Mouse (Mus musculus): ENCODE data around the gene Hpd. TPM values are rescaled to one million over a fixed set of nuclear protein-coding genes. Genes with fewer than 3 reads are reported as not detected.

Hpd gene
- total and polyA plus RNA-seq, 3 experiments = 0.20 TPM; not detected in 2

DNA sequence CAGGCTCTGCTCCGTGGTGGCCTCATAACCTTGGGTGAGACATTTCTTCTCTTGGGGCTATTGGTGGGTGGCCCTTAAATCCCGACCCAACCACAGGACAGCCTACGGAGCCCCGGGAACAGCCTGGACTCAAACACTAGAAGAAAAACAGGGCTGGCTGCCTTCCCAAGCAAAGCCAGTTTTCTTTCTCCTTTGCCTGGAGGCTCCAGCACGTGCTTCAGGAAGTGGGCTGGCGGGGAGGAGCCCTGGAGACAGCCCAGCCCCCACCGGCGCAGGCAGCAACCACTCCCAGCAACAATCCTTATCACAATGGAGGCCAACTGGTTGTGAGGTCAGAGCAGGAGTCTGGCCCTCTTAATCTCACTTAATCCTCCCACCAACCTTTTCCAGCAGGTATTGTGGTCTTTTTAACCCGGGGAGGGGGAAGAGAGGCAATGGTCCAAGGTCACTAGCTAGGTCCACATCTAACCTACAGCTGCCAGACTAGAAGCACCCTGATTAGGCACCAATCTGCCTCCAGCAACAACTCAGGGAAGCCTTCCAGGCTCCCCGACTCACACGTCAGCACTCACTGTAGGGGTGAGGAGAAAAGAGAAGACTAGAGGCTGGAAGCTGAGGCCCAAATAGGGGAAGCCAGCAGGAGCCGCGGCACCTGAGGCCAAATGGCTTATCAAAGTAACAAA, 46.0 kb downstream of the Hpd start:
- Histone ChIP-seq H3K4me3 (replicated peaks in 1 of 3; ENCODE audit: low read depth in 2 of 3, low read length in 2 of 3, poor library complexity in 1 of 3) (peak overlapping the region in 2 of 3 experiments; percentile 76 to 86), H3K4me2 (ENCODE audit: insufficient read depth, low read depth, poor library complexity, severe bottlenecking) (peak overlapping the region; percentile 92), H3K4me1 (ENCODE audit: control insufficient read depth in 1 of 2, insufficient read depth in 2 of 2) (peaks cover 10 to 53% of the 10 kb centered on the region in 2 experiments), H3K27ac (ENCODE audit: insufficient read depth, low read depth) (peak overlapping the region; percentile 99; the same call in 1 of the 2 replicates), H3K36me3 (replicated peaks in 1 of 2; ENCODE audit: control insufficient read depth in 1 of 2, insufficient read depth in 1 of 2, low read length in 1 of 2) (peaks cover 25 to 51% of the 10 kb centered on the region in 2 experiments), H3K79me2 (replicated peaks; ENCODE audit: control insufficient read depth, extremely low read depth, insufficient read depth, poor library complexity, severe bottlenecking) (peaks cover 41% of the 10 kb centered on the region), H3K9ac (ENCODE audit: insufficient read depth, low read depth) (peak overlapping the region; percentile 100), H3K9me3 (replicated peaks; ENCODE audit: low read length) (no peaks in the 10 kb centered on the region), H3K27me3 (replicated peaks) (no peaks in the 10 kb centered on the region)
- TF ChIP-seq BHLHE40 (IDR thresholded peaks at IDR 0.05; ENCODE audit: low read depth, low read length) = peak; percentile 83
- TF ChIP-seq RCOR1 (conservative IDR thresholded peaks at IDR 0.05; ENCODE audit: low read depth, low read length) = no peak
- TF ChIP-seq CTCF (conservative IDR thresholded peaks at IDR 0.05 in 1 of 2, IDR thresholded peaks at IDR 0.05 in 1 of 2; ENCODE audit: low read depth in 2 of 2, low read length in 2 of 2) = no peak
- no peak for TF ChIP-seq IRF4 (IDR thresholded peaks at IDR 0.05; ENCODE audit: low read depth, low read length)
- TF ChIP-seq MAZ (IDR thresholded peaks at IDR 0.05; ENCODE audit: low read depth, low read length) = no peak
- TF ChIP-seq ZMIZ1 (IDR thresholded peaks at IDR 0.05; ENCODE audit: low read depth, low read length) = no peak
- TF ChIP-seq TBP (conservative IDR thresholded peaks at IDR 0.05; ENCODE audit: low read depth, low read length) = no peak
- TF ChIP-seq UBTF (IDR thresholded peaks at IDR 0.05; ENCODE audit: low read depth, low read length) = no peak
- no peak for TF ChIP-seq ELF1 (IDR thresholded peaks at IDR 0.05; ENCODE audit: low read depth, low read length)
- TF ChIP-seq CHD2 (IDR thresholded peaks at IDR 0.05; ENCODE audit: low read length) = peak; percentile 27; the same call in 1 of the 2 replicates
- peak; percentile 35; the same call in 1 of the 2 replicates for TF ChIP-seq MXI1 (IDR thresholded peaks at IDR 0.05; ENCODE audit: low read depth, low read length)
- no peak for DNase-seq (ENCODE audit: extremely low read depth)
- in situ Hi-C loops (cut with MboI; ENCODE audit: low pct_ligation_motif_present, low pct_unique_long_range_greater_than_20kb, low sequenced_read_pairs) = no loop called here
- dilution Hi-C loops (cut with MboI; ENCODE audit: extremely low pct_ligation_motif_present, extremely low pct_unique_long_range_greater_than_20kb, low sequenced_read_pairs) = no loop called here

GRCm38 (mm10) chr5:123135471-123136360, 46.8 kb downstream of the Hpd start:
- no peak for DNase-seq (ENCODE audit: extremely low read depth)
- in situ Hi-C loops (cut with MboI; ENCODE audit: low pct_ligation_motif_present, low pct_unique_long_range_greater_than_20kb, low sequenced_read_pairs) = no loop called here
- Histone ChIP-seq H3K27ac (ENCODE audit: insufficient read depth, low read depth) (no peak overlapping the region), H3K4me2 (ENCODE audit: insufficient read depth, low read depth, poor library complexity, severe bottlenecking) (peak overlapping the region; percentile 92), H3K4me3 (replicated peaks in 1 of 3; ENCODE audit: low read depth in 2 of 3, low read length in 2 of 3, poor library complexity in 1 of 3) (peak overlapping the region in 1 of 3 experiments; percentile 76), H3K4me1 (ENCODE audit: control insufficient read depth in 1 of 2, insufficient read depth in 2 of 2) (peaks cover 10 to 59% of the 10 kb centered on the region in 2 experiments), H3K36me3 (replicated peaks in 1 of 2; ENCODE audit: control insufficient read depth in 1 of 2, insufficient read depth in 1 of 2, low read length in 1 of 2) (peaks cover 25 to 51% of the 10 kb centered on the region in 2 experiments), H3K79me2 (replicated peaks; ENCODE audit: control insufficient read depth, extremely low read depth, insufficient read depth, poor library complexity, severe bottlenecking) (peaks cover 47% of the 10 kb centered on the region), H3K9ac (ENCODE audit: insufficient read depth, low read depth) (no peak overlapping the region), H3K27me3 (replicated peaks) (no peaks in the 10 kb centered on the region), H3K9me3 (replicated peaks; ENCODE audit: low read length) (no peaks in the 10 kb centered on the region)
- dilution Hi-C loops (cut with MboI; ENCODE audit: extremely low pct_ligation_motif_present, extremely low pct_unique_long_range_greater_than_20kb, low sequenced_read_pairs) = no loop called here
- TF ChIP-seq TBP (conservative IDR thresholded peaks at IDR 0.05; ENCODE audit: low read depth, low read length) = no peak
- TF ChIP-seq MYC (IDR thresholded peaks at IDR 0.05; ENCODE audit: low read depth, low read length) = no peak
- no peak for TF ChIP-seq MAX (IDR thresholded peaks at IDR 0.05; ENCODE audit: low read length)
- TF ChIP-seq USF2 (conservative IDR thresholded peaks at IDR 0.05; ENCODE audit: low read depth, low read length) = no peak
- no peak for TF ChIP-seq MAFK (IDR thresholded peaks at IDR 0.05; ENCODE audit: insufficient replicate concordance, low read length)
- TF ChIP-seq JUND (conservative IDR thresholded peaks at IDR 0.05; ENCODE audit: low read depth, low read length) = no peak
- no peak for TF ChIP-seq MAZ (IDR thresholded peaks at IDR 0.05; ENCODE audit: low read depth, low read length)
- TF ChIP-seq PAX5 (IDR thresholded peaks at IDR 0.05; ENCODE audit: low read length) = no peak

Measured in CH12.LX (cell line).